Mouse (Mus musculus) spleen, adult 2 months (tissue): ENCODE results near the gene Psmb7. TPM values are rescaled to one million over a fixed set of nuclear protein-coding genes. Genes with fewer than 3 reads are reported as not detected.

ENCODE experiments used
- DNase-seq, 2 experiments: peaks; one replicate each; pipeline versions ENCODE4 v3.0.0 to v3.0.0-alpha.2; 2012 to 2021; ENCODE audit warnings: low spot score in 2 of 2, low read depth in 1 of 2
- H3K27ac ChIP-seq: fragments of 200-500 bp; 2 replicates; pipeline ENCODE4 v1.5.1; 2012; ENCODE audit warnings: low read length, inconsistent platforms; ENCODE audit not compliant: insufficient read depth
- H3K27me3 ChIP-seq: fragments of 200-500 bp; 2 replicates; pipeline ENCODE4 v1.6.1; 2012; ENCODE audit warnings: mild to moderate bottlenecking, moderate library complexity, low read length, inconsistent platforms; ENCODE audit not compliant: control insufficient read depth, insufficient read depth
- H3K36me3 ChIP-seq: fragments of 200-500 bp; 2 replicates; pipeline ENCODE4 v1.6.1; 2012; ENCODE audit warnings: mild to moderate bottlenecking, low read length, inconsistent platforms; ENCODE audit not compliant: control insufficient read depth, insufficient read depth
- H3K4me1 ChIP-seq: fragments of 200-500 bp; 2 replicates; pipeline ENCODE4 v1.6.1; 2011; ENCODE audit warnings: inconsistent platforms; ENCODE audit not compliant: control insufficient read depth, insufficient read depth, insufficient read length
- H3K4me3 ChIP-seq: fragments of 200-500 bp; 2 replicates; pipeline ENCODE4 v1.5.1; 2011; ENCODE audit warnings: mild to moderate bottlenecking, inconsistent platforms; ENCODE audit not compliant: insufficient read depth, insufficient read length; ENCODE audit errors: extremely low read depth
- CTCF ChIP-seq: fragments of 200-500 bp; IDR thresholded peaks from 2 replicates; pipeline ENCODE4 v1.5.1; 2011; ENCODE audit warnings: mild to moderate bottlenecking, inconsistent platforms; ENCODE audit not compliant: insufficient read depth, insufficient read length, insufficient replicate concordance; ENCODE audit errors: extremely low read depth
- POLR2A ChIP-seq: fragments of 200-500 bp; IDR thresholded peaks from 2 replicates; pipeline ENCODE4 v1.6.1; 2011; ENCODE audit warnings: low read depth, low read length, inconsistent platforms
- WGBS: fragments of 180-500 bp; shearing (Covaris S2); methylation state at CpG from one replicate; pipeline ENCODE4 v1.1.7; 2018; 5-methylcytosine and 5-hydroxymethylcytosine counted together
- polyA plus RNA-seq: library from polyadenylated mRNA; depleted of rRNA; stranded (reverse); fragments of >200 nt; gene quantifications from 2 replicates; pipeline ENCODE4 v1.2.3, GENCODE M21; 2012

Psmb7 gene
- polyA plus RNA-seq, 1 experiment: 22.6 TPM

DNA sequence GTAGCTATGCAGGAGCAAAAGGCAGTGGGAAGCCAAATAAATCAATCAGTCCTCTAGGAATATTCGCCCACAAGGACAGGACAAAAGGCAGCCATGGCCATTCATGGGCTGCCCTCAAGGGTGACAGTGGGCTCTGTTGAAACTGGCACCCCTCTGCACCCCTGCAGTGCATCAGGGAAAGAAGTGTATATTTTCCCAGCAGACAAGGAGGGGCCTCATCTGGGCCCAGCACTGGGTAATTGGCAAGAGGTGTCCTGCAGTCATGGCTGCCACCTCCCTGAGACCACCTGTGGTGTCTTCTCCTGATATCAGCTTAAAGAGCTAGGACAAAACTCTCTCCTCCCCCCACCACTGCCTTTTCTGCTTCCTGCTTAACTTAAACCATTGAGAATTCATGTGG lies 64.4 kb downstream of the Psmb7 start:
- 100% methylated on average over 1 of the region's 1 CpGs for WGBS
- Histone ChIP-seq H3K27me3 (no peaks in the 10 kb centered on the region), H3K27ac (no peak overlapping the region), H3K4me3 (no peak overlapping the region), H3K36me3 (no peaks in the 10 kb centered on the region), H3K4me1 (peaks cover 9% of the 10 kb centered on the region; the same call in 1 of the 2 replicates)
- no peak for DNase-seq
- TF ChIP-seq POLR2A: no peak

DNA sequence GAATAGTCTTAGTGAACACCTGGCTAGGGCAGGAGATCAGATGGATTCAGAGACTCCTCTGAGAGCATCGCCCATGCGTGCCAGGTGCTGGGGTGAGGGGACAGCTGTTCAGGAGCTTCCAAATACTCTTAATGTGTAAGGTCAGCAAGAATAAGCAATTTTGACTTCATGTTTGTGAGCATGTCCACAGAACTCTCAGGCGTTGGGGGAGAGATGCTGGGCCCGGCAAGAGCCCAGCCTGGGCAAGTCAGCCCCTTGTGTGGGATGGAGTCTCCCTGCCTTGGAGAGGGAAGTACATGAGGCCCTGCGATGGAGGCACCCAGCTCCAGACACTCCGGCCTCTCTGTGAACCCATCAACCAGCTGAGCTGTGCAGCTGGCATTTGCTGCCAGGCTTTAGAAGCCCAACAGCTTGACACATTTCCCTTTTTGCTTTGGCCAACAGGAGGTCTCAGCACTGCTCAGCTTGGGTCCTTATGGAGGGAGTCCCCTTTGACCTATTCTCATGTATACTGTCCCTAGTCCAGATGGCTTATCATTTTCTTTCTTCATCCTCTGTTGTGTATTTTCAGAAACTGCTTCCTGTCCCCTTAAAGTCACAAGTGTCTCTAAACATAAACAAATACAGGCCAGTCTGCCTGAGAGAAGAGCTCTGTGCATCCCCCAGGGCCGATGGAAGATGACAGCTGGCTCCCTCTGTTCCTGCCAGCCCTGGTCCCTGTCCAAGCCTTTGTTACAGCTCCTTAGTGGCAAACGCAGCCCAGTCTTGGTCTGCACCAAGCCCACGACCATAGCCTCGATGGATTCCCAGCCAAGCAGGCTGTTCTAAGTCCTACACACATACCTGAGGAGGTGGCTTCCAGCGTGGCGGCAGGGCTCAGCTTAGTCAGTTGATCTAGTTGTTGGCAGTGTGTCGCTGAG lies 65.0 kb downstream of the Psmb7 start:
- no peaks in the 10 kb centered on the region for H3K36me3 ChIP-seq
- DNase-seq: no peak
- H3K27me3 ChIP-seq: no peaks in the 10 kb centered on the region
- no peak overlapping the region for H3K4me3 ChIP-seq
- no peak for TF ChIP-seq POLR2A
- no peak for TF ChIP-seq CTCF
- no peak overlapping the region for H3K27ac ChIP-seq
- peaks cover 10% of the 10 kb centered on the region; the same call in 1 of the 2 replicates for H3K4me1 ChIP-seq
- WGBS: 90% methylated on average over 13 of the region's 13 CpGs

DNA sequence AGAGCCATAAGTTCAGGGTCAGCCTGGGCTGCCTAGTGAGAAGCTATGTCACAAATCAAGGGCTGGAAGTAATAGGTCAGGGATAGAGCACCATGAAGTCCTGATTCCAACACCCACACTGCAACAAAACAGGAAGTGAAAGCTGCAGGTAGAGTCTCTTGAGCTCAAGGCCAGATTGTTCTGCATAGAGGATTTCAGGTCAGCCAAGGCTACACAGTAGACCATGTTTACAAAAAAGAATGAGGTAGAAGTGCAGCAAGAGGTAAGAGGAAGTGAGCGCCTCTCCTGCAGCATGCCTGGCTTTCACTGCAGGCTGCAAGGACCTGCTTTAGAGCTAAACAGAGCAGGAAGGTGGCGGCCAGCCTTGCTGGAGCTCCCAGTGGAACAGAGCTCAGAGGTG lies 69.2 kb downstream of the Psmb7 start:
- H3K4me1 ChIP-seq: peaks cover 10% of the 10 kb centered on the region; the same call in 1 of the 2 replicates
- H3K4me3 ChIP-seq: no peak overlapping the region
- TF ChIP-seq POLR2A: no peak
- TF ChIP-seq CTCF: no peak
- 75% methylated on average over 2 of the region's 2 CpGs for WGBS
- peak in 1 of 2 experiments; percentile 21 for DNase-seq
- H3K27ac ChIP-seq: no peak overlapping the region
- H3K27me3 ChIP-seq: no peaks in the 10 kb centered on the region
- no peaks in the 10 kb centered on the region for H3K36me3 ChIP-seq

- peaks cover 10% of the 10 kb centered on the region; the same call in 1 of the 2 replicates for H3K4me1 ChIP-seq
- 94% methylated on average over 23 of the region's 23 CpGs for WGBS
- no peak overlapping the region for H3K27ac ChIP-seq
- no peaks in the 10 kb centered on the region for H3K27me3 ChIP-seq
- TF ChIP-seq CTCF (no peak), POLR2A (no peak)
- H3K4me3 ChIP-seq: no peak overlapping the region
- H3K36me3 ChIP-seq: no peaks in the 10 kb centered on the region
- no peak for DNase-seq
Observed at GRCm38 (mm10) chr2:38571971-38572601, 71.8 kb downstream of the Psmb7 start.

DNA sequence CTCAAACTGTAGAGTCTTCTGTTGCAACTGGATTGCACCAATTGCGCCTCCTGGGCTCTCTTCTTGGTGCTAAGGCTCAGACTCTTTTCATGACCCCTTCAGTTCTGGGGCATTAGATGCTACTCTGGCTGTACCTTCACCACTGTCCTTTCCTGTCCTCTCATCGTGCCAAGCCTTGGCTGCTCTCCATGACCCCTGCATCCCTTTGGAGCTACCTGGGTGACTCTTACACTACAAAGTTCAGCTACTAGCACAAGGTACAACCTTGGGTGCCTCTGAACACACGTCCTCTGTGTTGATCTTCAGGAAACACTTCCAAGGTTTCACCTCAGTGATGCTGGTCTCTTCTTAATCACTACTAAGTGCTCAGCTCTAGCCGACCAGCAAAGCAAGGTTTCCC lies 81.3 kb downstream of the Psmb7 start:
- no peak for DNase-seq
- H3K27ac ChIP-seq: no peak overlapping the region
- no peak overlapping the region for H3K4me3 ChIP-seq
- WGBS: 86% methylated on average over 4 of the region's 4 CpGs
- H3K27me3 ChIP-seq: no peaks in the 10 kb centered on the region
- TF ChIP-seq POLR2A (no peak), CTCF (no peak)
- no peaks in the 10 kb centered on the region for H3K4me1 ChIP-seq
- H3K36me3 ChIP-seq: no peaks in the 10 kb centered on the region

DNA sequence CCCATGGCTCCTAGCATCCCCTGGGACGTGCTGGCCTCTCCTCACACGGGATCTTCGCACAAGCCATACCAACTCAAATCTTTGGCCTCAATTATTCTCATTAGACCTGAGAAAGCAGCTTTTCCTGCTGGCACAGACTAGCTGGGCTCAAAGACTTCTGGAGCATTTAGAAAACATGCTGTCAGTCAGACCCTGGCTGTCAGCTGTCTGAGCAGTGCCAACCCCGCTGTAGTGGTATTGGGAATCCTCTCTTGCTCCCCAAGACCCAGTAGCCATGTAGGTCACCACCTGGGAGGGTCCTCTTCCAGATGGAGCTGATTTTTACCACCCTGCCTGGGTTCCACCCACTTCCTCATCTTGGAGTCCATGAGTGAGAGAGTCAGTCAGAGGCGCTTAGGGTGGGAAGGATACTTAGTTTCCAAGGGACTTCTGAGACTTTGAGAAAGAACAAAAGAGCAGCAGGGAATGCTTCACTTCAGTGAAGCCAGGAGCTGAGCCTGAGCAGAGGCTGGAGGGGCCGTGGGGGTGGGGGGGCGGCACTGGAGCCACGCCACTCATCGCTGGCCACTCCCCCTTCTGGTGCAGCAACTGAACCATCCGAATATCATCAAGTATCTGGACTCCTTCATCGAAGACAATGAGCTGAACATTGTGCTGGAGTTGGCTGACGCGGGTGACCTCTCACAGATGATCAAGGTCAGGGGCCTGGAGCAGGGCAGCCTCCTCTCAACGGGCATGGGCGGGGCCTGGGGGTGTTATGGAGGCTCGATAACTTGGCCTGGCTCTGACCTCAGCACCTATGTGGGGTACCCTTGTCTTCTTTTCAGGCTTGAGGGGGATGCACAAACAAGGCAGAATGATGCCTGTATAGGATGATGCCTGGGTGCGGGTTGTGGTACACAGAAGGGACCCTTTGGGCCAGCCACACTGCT lies 83.3 kb downstream of the Psmb7 start:
- Histone ChIP-seq H3K4me1 (no peaks in the 10 kb centered on the region), H3K36me3 (no peaks in the 10 kb centered on the region), H3K27ac (no peak overlapping the region), H3K27me3 (no peaks in the 10 kb centered on the region), H3K4me3 (no peak overlapping the region)
- DNase-seq: no peak
- 88% methylated on average over 17 of the region's 17 CpGs for WGBS
- no peak for TF ChIP-seq POLR2A
- TF ChIP-seq CTCF: no peak
